Mouse (Mus musculus) lung, adult 10 weeks (tissue): Measurements from ENCODE around the gene Vmn1r35. TPM values are rescaled to one million over a fixed set of nuclear protein-coding genes. Genes with fewer than 3 reads are reported as not detected.

Experiments used
- polyA plus RNA-seq: library from polyadenylated mRNA; stranded (reverse); fragments of 350-450 nt; fragmentation: Illumina TruSeq; extraction: RNeasy Lipid Tissue Mini Kit (QIAGEN cat#74804); gene quantifications from one replicate; pipeline ENCODE4 v1.2.3, GENCODE M21; 2014; ENCODE audit warnings: low read depth, low replicate concordance; ENCODE audit not compliant: insufficient read depth

Gene Vmn1r35
- not detected for polyA plus RNA-seq

DNA sequence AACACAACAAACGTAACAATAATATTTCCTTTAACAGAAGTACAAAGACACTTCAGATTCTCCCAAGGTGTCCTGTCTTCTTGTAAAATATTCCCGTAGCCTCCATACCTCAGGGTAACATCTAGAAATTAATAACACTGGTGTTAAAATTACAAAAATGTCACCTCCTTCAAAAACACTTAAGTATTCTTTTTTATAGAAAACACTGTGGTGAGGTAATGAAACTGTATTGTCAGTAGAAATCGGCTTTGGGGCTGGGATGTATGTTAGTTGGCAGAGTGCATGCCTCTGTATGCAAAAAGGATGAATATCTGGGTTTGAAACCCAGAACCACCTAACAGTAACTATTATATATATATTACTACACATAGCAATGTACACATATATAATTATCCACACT, at the start of gene Vmn1r35:
TSS of gene Vmn1r35 (minus strand) at position 101 of the 400 bp plus-strand sequence.

DNA sequence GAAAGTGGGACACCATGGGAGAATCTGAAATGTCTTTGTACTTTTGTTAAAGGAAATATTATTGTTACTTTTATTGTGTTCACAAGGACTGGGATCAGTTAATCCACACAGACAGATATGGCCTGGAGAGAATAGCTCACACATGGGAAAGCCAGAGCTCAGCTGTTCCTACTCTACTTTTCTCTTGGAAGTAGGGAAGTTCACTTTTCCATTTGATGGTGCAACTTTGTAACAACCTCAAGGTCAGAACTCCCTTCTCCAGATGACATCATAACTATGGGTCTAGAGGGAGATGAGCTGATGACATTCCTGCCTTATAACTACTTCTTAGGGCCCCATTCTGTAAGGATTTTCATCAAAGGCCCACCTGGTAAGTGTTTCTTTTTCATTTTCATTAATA, 43.4 kb upstream of the Vmn1r35 start, which contains the start of gene Vmn1r37:
TSS of gene Vmn1r37 (plus strand) at position 301 of the 400 bp plus-strand sequence.

DNA sequence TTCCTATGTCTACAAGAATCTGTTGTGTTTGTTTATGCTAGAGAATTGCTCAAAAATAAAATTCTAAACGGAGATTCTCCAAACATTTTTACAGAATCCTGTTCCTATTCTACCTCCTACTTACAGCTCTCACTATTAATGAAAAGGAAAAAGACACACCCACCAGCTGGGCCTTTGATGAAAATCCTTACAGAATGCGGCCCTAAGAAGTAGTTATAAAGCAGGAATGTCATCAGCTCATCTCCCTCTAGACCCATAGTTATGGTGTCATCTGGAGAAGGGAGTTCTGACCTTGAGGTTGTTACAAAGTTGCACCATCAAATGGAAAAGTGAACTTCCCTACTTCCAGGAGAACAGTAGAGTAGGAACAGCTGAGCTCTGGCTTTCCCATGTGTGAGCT, 33.4 kb upstream of the Vmn1r35 start, which contains the start of gene Vmn1r36:
TSS of gene Vmn1r36 (minus strand) at position 101 of the 400 bp plus-strand sequence.

DNA sequence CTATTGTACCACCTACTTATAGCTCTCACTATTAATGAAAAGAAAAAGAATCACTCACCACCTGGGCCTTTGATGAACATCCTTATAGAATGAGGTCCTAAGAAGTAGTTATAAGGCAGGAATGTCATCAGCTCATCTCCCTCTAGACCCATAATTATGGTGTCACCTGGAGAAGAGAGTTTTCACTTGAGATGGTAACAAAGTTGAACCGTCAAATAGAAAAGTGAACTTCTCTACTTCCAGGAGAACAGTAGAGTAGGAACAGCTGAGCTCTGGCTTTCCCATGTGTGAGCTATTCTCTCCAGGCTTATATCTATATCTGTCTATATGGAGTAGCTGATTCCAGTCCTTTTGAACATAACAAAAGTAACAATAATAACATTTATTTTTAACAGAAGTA, 41.9 kb downstream of the Vmn1r35 start, which contains the start of gene Vmn1r34:
TSS of gene Vmn1r34 (minus strand) at position 101 of the 400 bp plus-strand sequence.

Other genes with a start within 250 kb of the Vmn1r35 start
- gene Mad2l1, start 150.5 kb downstream of the Vmn1r35 start, polyA plus RNA-seq, result 7.2 TPM
- gene Vmn1r32, start 125.8 kb downstream of the Vmn1r35 start, polyA plus RNA-seq, result not detected
- not detected for gene Vmn1r33, start 67.6 kb downstream of the Vmn1r35 start, polyA plus RNA-seq
- not detected for gene Vmn1r34, start 42.0 kb downstream of the Vmn1r35 start, polyA plus RNA-seq
- gene Vmn1r36, start 33.3 kb upstream of the Vmn1r35 start, polyA plus RNA-seq, result not detected
- not detected for gene Vmn1r37, start 43.5 kb upstream of the Vmn1r35 start, polyA plus RNA-seq
- gene Vmn1r38, start 96.7 kb upstream of the Vmn1r35 start, polyA plus RNA-seq, result not detected
- gene Vmn1r39, start 124.7 kb upstream of the Vmn1r35 start, polyA plus RNA-seq, result not detected
- 32.0 TPM for gene Gng12, start 210.5 kb upstream of the Vmn1r35 start, polyA plus RNA-seq